Mouse (Mus musculus): ENCODE measurements around the gene Upf3a. TPM values are rescaled to one million over a fixed set of nuclear protein-coding genes. Genes with fewer than 3 reads are reported as not detected.

Upf3a gene
- polyA plus RNA-seq, 1 experiment from 2014 or later, result 32.6 TPM

DNA sequence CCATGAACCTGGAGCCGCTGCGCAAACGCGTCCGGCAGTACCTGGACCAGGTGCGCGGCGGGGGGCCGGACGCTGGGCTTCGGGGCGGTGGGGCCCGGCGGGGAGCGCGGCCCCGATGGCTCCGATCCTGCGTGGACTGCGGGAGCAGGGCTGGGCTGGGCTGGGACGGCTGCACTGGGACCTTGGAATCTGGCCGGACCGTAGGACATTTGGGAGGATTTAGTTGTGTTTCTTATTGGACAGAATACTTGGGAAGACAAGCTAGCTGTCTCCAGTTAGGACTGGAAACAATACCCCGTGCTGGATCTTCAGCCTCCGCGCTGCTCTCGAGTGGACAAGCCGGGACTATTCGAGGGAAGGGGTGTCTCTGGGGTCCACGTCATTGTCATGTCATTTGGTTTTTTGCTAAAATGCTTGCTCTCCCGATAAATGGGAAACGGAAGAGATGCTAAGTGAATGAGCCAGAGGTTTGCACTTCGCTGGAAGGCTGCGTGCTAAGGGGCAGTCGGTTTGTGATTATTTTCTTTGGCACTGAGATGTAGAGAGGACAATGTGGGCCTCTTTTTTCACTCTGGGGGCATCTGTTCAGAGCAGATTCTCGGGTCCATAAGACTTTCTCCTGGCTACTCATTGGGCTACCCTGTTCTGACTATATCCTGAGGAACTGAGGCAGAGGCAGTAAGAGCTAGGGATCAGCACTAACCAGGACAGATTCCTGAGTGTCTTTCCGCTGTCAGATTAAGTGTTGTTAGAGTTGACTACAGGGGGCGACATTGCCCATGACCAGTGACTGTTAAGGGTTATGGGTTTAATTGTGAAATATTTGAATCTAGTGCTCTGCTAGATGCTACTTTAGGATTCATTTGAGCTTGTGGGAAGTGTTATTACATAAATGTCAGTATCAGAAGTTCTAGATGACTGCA lies 27.3 kb upstream of the Upf3a start:
- H3K4me1 ChIP-seq (ENCODE audit: control insufficient read depth, insufficient read depth, low read length), result peaks cover 16% of the 10 kb centered on the region; the same call in 1 of the 2 replicates
- H3K36me3 ChIP-seq (ENCODE audit: control insufficient read depth, insufficient read depth, low read length), result peaks cover 6% of the 10 kb centered on the region; the same call in 1 of the 2 replicates
- H3K4me2 ChIP-seq (ENCODE audit: low read depth, low read length), result peak overlapping the region; percentile 73
- H3K9me3 ChIP-seq (ENCODE audit: control insufficient read depth, low read length), result no peaks in the 10 kb centered on the region
- peak overlapping the region; percentile 100 for H3K9ac ChIP-seq (ENCODE audit: low read depth, low read length)
- H3K27ac ChIP-seq (ENCODE audit: low read length), result peak overlapping the region; percentile 90
- under 1% methylated on average over 38 of the region's 38 CpGs for WGBS
- H3K4me3 ChIP-seq (ENCODE audit: low read length), result peak overlapping the region; percentile 98
- peak; percentile 73 for ATAC-seq
- H3K27me3 ChIP-seq (replicated peaks; ENCODE audit: control insufficient read depth, insufficient read depth, low read length), result no peaks in the 10 kb centered on the region

DNA sequence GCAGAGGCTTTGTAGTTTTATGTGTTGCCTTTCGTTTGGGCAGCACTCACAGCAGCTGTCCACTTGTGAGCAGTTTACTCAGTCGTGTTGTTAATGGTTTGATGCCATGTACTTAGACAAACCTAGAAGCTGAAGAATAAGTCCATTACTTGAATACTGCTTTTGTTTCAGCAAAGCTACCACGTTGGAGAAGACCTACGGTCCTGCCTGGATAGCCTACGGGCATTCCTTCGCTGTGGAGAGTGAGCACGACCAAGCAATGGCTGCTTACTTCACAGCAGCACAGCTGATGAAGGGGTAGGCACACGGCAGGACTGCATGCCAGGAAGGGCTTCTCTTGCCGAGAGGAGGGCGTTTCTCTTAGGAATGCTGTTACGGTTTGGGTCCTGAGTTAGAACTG lies 16.2 kb upstream of the Upf3a start:
- Histone ChIP-seq H3K36me3 (ENCODE audit: control insufficient read depth, insufficient read depth, low read length) (peaks cover 33% of the 10 kb centered on the region), H3K4me1 (ENCODE audit: control insufficient read depth, insufficient read depth, low read length) (no peaks in the 10 kb centered on the region), H3K9ac (ENCODE audit: low read depth, low read length) (no peak overlapping the region), H3K27ac (ENCODE audit: low read length) (no peak overlapping the region), H3K4me3 (ENCODE audit: low read length) (no peak overlapping the region), H3K9me3 (ENCODE audit: control insufficient read depth, low read length) (no peaks in the 10 kb centered on the region), H3K4me2 (ENCODE audit: low read depth, low read length) (no peak overlapping the region), H3K27me3 (replicated peaks; ENCODE audit: control insufficient read depth, insufficient read depth, low read length) (no peaks in the 10 kb centered on the region)
- no peak for ATAC-seq
- WGBS, result 87% methylated on average over 11 of the region's 11 CpGs

DNA sequence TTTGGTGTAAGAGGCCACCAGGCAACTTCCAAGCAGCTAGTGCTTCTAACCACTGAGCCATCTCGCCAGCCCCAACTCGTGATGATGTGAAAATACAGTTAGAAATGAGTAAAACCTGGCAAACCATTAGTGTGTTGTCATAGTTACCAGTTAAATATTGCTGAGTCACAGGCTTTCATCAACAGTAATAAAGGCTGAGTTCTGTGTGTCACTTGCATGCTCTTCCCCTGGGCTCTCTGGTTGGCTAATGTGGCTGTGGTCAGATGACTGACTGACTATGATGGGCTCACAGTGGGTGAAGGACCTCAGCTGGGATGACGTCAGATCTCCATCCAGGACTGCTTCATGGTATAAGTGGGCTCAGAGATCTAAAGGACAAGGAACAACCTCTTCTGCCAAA lies 4.9 kb upstream of the Upf3a start:
- H3K4me3 ChIP-seq (ENCODE audit: low read length), result no peak overlapping the region
- no peak overlapping the region for H3K4me2 ChIP-seq (ENCODE audit: low read depth, low read length)
- H3K9ac ChIP-seq (ENCODE audit: low read depth, low read length), result no peak overlapping the region
- H3K9me3 ChIP-seq (ENCODE audit: control insufficient read depth, low read length), result no peaks in the 10 kb centered on the region
- H3K36me3 ChIP-seq (ENCODE audit: control insufficient read depth, insufficient read depth, low read length), result peaks cover 7% of the 10 kb centered on the region; the same call in 1 of the 2 replicates
- ATAC-seq, result no peak
- no peak overlapping the region for H3K27ac ChIP-seq (ENCODE audit: low read length)
- WGBS, result 80% methylated on average over 3 of the region's 3 CpGs
- H3K27me3 ChIP-seq (replicated peaks; ENCODE audit: control insufficient read depth, insufficient read depth, low read length), result no peaks in the 10 kb centered on the region
- H3K4me1 ChIP-seq (ENCODE audit: control insufficient read depth, insufficient read depth, low read length), result peaks cover 8% of the 10 kb centered on the region; the same call in 1 of the 2 replicates

DNA sequence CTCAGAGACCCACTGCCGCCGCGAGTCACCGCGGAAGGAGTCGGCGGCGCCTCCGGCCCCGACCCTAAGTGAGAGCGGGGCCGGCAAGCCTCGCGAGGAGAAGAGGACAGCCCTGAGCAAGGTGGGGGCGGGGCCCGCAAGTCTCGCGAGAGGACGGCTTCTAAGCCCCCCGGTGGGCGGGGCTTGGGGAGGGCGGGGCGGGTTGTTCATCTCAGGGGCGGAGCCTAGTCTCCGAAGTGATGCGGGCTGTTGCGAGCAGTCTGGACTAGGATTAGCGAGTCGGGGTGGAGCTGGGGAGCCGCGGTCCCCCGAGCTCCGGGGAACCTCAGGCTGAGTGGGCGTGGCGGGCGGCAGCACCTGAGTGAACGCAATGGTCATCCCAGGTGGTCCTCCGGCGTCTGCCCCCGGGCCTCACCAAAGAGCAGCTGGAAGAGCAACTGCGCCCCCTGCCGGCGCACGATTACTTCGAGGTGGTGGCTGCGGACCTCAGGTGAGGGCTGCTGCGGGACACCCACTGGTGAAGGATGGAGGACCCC lies 417 bp downstream of the Upf3a start:
- Histone ChIP-seq H3K4me3 (ENCODE audit: low read length) (peak overlapping the region; percentile 78), H3K27ac (ENCODE audit: low read length) (peak overlapping the region; percentile 98), H3K36me3 (ENCODE audit: control insufficient read depth, insufficient read depth, low read length) (peaks cover 2% of the 10 kb centered on the region), H3K4me2 (ENCODE audit: low read depth, low read length) (peak overlapping the region; percentile 89), H3K27me3 (replicated peaks; ENCODE audit: control insufficient read depth, insufficient read depth, low read length) (no peaks in the 10 kb centered on the region), H3K9ac (ENCODE audit: low read depth, low read length) (peak overlapping the region; percentile 96), H3K9me3 (ENCODE audit: control insufficient read depth, low read length) (no peaks in the 10 kb centered on the region), H3K4me1 (ENCODE audit: control insufficient read depth, insufficient read depth, low read length) (peaks cover 12% of the 10 kb centered on the region)
- under 1% methylated on average over 46 of the region's 47 CpGs for WGBS
- ATAC-seq, result peak; percentile 96

DNA sequence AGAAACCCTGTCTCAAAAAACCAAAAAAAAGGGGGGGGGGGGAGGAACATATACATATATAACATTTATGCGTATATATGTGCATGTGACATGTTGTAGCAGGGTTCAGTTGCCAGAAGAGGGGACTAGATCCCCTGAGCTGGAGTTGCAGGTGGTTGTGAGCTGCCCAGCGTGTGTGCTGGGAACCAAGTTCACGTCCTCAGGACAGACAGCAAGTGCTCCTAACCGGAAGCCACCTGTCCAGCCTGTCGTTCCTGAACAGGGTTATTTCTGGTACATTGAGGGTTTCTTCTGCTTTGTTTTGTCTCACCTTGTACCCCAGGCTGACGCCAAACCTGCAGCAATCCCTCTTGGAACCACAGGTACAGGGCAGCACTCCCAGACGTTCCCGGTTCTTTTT lies 4.2 kb downstream of the Upf3a start:
- 96% methylated on average over 8 of the region's 8 CpGs for WGBS
- ATAC-seq, result no peak
- H3K4me1 ChIP-seq (ENCODE audit: control insufficient read depth, insufficient read depth, low read length), result peaks cover 12% of the 10 kb centered on the region
- H3K27ac ChIP-seq (ENCODE audit: low read length), result no peak overlapping the region
- no peaks in the 10 kb centered on the region for H3K9me3 ChIP-seq (ENCODE audit: control insufficient read depth, low read length)
- no peaks in the 10 kb centered on the region for H3K27me3 ChIP-seq (replicated peaks; ENCODE audit: control insufficient read depth, insufficient read depth, low read length)
- no peak overlapping the region for H3K4me3 ChIP-seq (ENCODE audit: low read length)
- H3K9ac ChIP-seq (ENCODE audit: low read depth, low read length), result no peak overlapping the region
- no peak overlapping the region for H3K4me2 ChIP-seq (ENCODE audit: low read depth, low read length)
- H3K36me3 ChIP-seq (ENCODE audit: control insufficient read depth, insufficient read depth, low read length), result no peaks in the 10 kb centered on the region; the same call in 1 of the 2 replicates

DNA sequence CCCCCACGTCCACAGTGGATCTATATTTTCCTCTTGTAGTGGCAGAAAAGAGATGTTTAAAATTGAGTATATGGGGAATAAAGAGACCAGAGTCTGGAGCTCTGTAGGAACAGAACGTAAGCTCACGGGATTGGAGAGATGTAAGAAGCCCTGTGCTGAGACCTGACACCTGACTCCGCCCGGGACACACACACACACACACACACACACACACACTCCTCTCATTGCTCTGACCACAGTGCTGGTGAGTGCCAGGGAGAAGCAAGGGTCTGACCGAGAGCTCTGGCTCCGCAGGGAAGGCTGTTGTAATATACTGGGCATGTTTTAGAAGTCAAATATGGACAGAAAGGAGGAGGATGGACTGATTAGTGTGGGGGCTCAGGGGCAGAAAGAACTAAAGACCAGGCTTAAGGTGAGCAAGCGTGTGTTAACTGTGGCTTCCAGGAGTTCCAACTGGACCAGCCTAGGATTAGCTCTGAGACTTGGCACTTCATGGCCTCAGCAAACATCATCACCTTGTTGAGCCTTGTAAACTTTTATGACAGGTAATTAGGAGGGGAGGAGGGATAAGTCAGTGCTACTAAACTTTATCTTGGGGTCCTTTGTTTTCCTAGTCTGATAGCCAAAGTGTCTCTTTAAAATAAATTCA lies 7.8 kb downstream of the Upf3a start:
- Histone ChIP-seq H3K4me3 (ENCODE audit: low read length) (no peak overlapping the region), H3K9me3 (ENCODE audit: control insufficient read depth, low read length) (no peaks in the 10 kb centered on the region), H3K27ac (ENCODE audit: low read length) (no peak overlapping the region), H3K27me3 (replicated peaks; ENCODE audit: control insufficient read depth, insufficient read depth, low read length) (no peaks in the 10 kb centered on the region), H3K4me2 (ENCODE audit: low read depth, low read length) (0 out of 2 replicates have a peak overlapping the region, but pooled peaks have one; percentile 16), H3K36me3 (ENCODE audit: control insufficient read depth, insufficient read depth, low read length) (peaks cover 11% of the 10 kb centered on the region; the same call in 1 of the 2 replicates), H3K4me1 (ENCODE audit: control insufficient read depth, insufficient read depth, low read length) (peaks cover 3% of the 10 kb centered on the region; the same call in 1 of the 2 replicates), H3K9ac (ENCODE audit: low read depth, low read length) (no peak overlapping the region)
- ATAC-seq, result peak; percentile 87
- 64% methylated on average over 8 of the region's 8 CpGs for WGBS

DNA sequence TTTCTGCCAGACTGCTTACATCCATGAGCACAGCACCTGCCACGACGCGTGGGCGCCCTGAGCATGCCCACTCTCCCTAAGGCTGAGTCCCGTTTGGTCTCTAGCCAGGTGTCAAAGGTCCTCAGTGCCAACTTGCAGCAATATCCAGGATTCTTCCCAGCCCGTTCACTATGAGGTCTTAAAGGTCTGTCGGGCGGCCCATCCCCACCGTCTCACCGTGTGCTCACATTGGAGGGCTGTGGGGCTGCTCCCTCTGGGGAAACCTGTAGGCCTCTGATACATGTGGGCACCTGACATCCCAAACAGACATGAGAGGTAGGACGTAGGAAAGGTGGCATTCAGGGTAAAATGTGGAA lies 8.3 kb downstream of the Upf3a start:
- WGBS, result 67% methylated on average over 11 of the region's 11 CpGs
- no peak overlapping the region for H3K27ac ChIP-seq (ENCODE audit: low read length)
- H3K9ac ChIP-seq (ENCODE audit: low read depth, low read length), result no peak overlapping the region
- no peak overlapping the region for H3K4me3 ChIP-seq (ENCODE audit: low read length)
- 0 out of 2 replicates have a peak overlapping the region, but pooled peaks have one; percentile 16 for H3K4me2 ChIP-seq (ENCODE audit: low read depth, low read length)
- no peaks in the 10 kb centered on the region for H3K27me3 ChIP-seq (replicated peaks; ENCODE audit: control insufficient read depth, insufficient read depth, low read length)
- H3K4me1 ChIP-seq (ENCODE audit: control insufficient read depth, insufficient read depth, low read length), result peaks cover 3% of the 10 kb centered on the region; the same call in 1 of the 2 replicates
- no peaks in the 10 kb centered on the region for H3K9me3 ChIP-seq (ENCODE audit: control insufficient read depth, low read length)
- ATAC-seq, result peak; percentile 73
- peaks cover 11% of the 10 kb centered on the region; the same call in 1 of the 2 replicates for H3K36me3 ChIP-seq (ENCODE audit: control insufficient read depth, insufficient read depth, low read length)

DNA sequence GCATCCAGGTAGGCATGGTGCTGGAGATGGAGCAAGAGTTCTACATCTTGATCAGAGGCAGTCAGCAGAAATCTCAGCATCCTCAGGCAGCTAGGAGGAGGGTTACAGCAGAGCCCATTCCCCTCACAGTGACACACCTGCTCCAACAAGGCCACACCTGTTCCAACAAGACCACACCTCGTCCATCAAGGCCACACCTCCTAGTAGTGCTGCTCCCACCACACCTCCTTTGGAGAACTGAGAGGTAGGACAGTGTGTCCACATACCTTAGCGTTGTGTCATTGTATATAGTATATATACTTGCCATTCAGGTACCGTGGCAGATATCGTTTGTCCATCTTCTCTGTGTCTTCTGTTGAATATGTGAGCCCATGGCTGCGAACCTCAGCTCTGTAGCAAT lies 12.3 kb downstream of the Upf3a start:
- peaks cover 11% of the 10 kb centered on the region; the same call in 1 of the 2 replicates for H3K36me3 ChIP-seq (ENCODE audit: control insufficient read depth, insufficient read depth, low read length)
- H3K27me3 ChIP-seq (replicated peaks; ENCODE audit: control insufficient read depth, insufficient read depth, low read length), result no peaks in the 10 kb centered on the region
- no peaks in the 10 kb centered on the region for H3K9me3 ChIP-seq (ENCODE audit: control insufficient read depth, low read length)
- H3K4me1 ChIP-seq (ENCODE audit: control insufficient read depth, insufficient read depth, low read length), result peaks cover 3% of the 10 kb centered on the region; the same call in 1 of the 2 replicates
- no peak overlapping the region for H3K4me2 ChIP-seq (ENCODE audit: low read depth, low read length)
- H3K27ac ChIP-seq (ENCODE audit: low read length), result no peak overlapping the region
- 0 out of 2 replicates have a peak, but pooled peaks have one; percentile 24 for ATAC-seq
- no peak overlapping the region for H3K9ac ChIP-seq (ENCODE audit: low read depth, low read length)
- 90% methylated on average over 5 of the region's 5 CpGs for WGBS
- no peak overlapping the region for H3K4me3 ChIP-seq (ENCODE audit: low read length)

DNA sequence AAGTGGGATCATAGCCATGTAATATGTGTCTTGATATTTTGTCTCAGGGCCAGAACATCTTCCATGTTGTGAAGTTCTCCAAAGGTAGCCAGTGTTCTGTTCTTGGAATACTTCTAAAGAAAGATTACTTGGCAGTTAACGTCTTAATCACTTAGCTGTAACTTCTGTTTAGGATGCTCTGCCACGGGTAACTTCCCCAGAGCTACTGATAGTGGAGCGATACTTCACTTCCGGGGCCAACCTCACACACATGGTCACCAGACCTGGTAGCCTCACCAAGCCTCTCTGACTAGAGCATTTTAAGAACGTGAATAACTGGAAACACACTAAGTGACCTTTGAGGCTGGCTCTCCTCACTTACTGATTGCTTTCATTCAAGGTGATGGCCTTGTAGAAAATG lies 14.2 kb downstream of the Upf3a start:
- H3K4me3 ChIP-seq (ENCODE audit: low read length), result no peak overlapping the region
- no peak overlapping the region for H3K27ac ChIP-seq (ENCODE audit: low read length)
- WGBS, result 91% methylated on average over 5 of the region's 5 CpGs
- ATAC-seq, result no peak
- H3K9ac ChIP-seq (ENCODE audit: low read depth, low read length), result no peak overlapping the region
- peaks cover 11% of the 10 kb centered on the region; the same call in 1 of the 2 replicates for H3K36me3 ChIP-seq (ENCODE audit: control insufficient read depth, insufficient read depth, low read length)
- H3K4me1 ChIP-seq (ENCODE audit: control insufficient read depth, insufficient read depth, low read length), result no peaks in the 10 kb centered on the region
- H3K27me3 ChIP-seq (replicated peaks; ENCODE audit: control insufficient read depth, insufficient read depth, low read length), result no peaks in the 10 kb centered on the region
- H3K9me3 ChIP-seq (ENCODE audit: control insufficient read depth, low read length), result no peaks in the 10 kb centered on the region
- no peak overlapping the region for H3K4me2 ChIP-seq (ENCODE audit: low read depth, low read length)

All from intestine, embryonic 16.5 days (tissue).